Mouse (Mus musculus) hindbrain, embryonic 14.5 days (tissue): ENCODE measurements around the gene Smyd3. TPM values are rescaled to one million over a fixed set of nuclear protein-coding genes. Genes with fewer than 3 reads are reported as not detected.
"Not testable (repeated sequence)": the region's sequence is repeated elsewhere in the genome, so short reads cannot be mapped to it uniquely, and the experiment has no call there.

Experiments
- ATAC-seq: fragments of 200-750 bp; cut with Nextera tagmentation; 2 replicates; pipeline ENCODE4 v1.8.0; 2017; ENCODE audit warnings: moderate number of reproducible peaks, mild to moderate bottlenecking, moderate TSS enrichment, moderate library complexity; ENCODE audit not compliant: low FRiP score
- DNase-seq: peaks from one replicate; pipeline ENCODE4 v3.0.0-alpha.2; 2015; ENCODE audit warnings: low spot score
- H3K27ac ChIP-seq: fragments of 300-500 bp; sonication (generic); 2 replicates; pipeline ENCODE4 v1.5.1; 2014; ENCODE audit warnings: mild to moderate bottlenecking, moderate library complexity
- H3K27me3 ChIP-seq: fragments of 300-500 bp; sonication (generic); 2 replicates; pipeline ENCODE4 v1.6.1; 2014; ENCODE audit warnings: mild to moderate bottlenecking, low read length, mixed read lengths; ENCODE audit not compliant: control insufficient read depth, insufficient read depth
- H3K36me3 ChIP-seq: fragments of 300-500 bp; sonication (generic); replicated peaks from 2 replicates; pipeline ENCODE4 v1.6.1; 2014; ENCODE audit not compliant: control insufficient read depth, insufficient read depth
- H3K4me1 ChIP-seq: fragments of 300-500 bp; sonication (generic); replicated peaks from 2 replicates; pipeline ENCODE4 v1.6.1; 2014; ENCODE audit warnings: antibody characterized with exemption, low read length, mixed read lengths; ENCODE audit not compliant: control insufficient read depth, insufficient read depth
- H3K4me2 ChIP-seq: fragments of 300-500 bp; sonication (generic); replicated peaks from 2 replicates; pipeline ENCODE4 v1.6.1; 2014; ENCODE audit warnings: mild to moderate bottlenecking, moderate library complexity
- H3K4me3 ChIP-seq: fragments of 300-500 bp; sonication (generic); replicated peaks from 2 replicates; pipeline ENCODE4 v1.5.1; 2014; ENCODE audit warnings: mild to moderate bottlenecking, low read length
- H3K9ac ChIP-seq: fragments of 300-500 bp; sonication (generic); 2 replicates; pipeline ENCODE4 v1.6.1; 2014
- H3K9me3 ChIP-seq: fragments of 300-500 bp; sonication (generic); 2 replicates; pipeline ENCODE4 v1.6.1; 2016; ENCODE audit warnings: low read length; ENCODE audit not compliant: control insufficient read depth
- WGBS: fragments of 180-500 bp; shearing (Covaris S2); extraction: QIAGEN DNeasy Blood & Tissue Kit; methylation state at CpG from one replicate; pipeline ENCODE4 v1.1.7; 2014; 5-methylcytosine and 5-hydroxymethylcytosine counted together
- polyA plus RNA-seq: library from polyadenylated mRNA; unstranded; fragments of >200 nt; fragmentation: Nextera tagmentation; extraction: Ambion mirVana; gene quantifications from 2 replicates; pipeline ENCODE4 v1.2.1, GENCODE M21; 2014

Gene Smyd3
- polyA plus RNA-seq, 1 experiment from 2014 or later = 25.4 TPM

GRCm38 (mm10) chr1:179162752-179163151, 355.1 kb downstream of the Smyd3 start:
- H3K4me3 ChIP-seq, H3K27me3 ChIP-seq, DNase-seq, H3K27ac ChIP-seq, H3K36me3 ChIP-seq, ATAC-seq, H3K9me3 ChIP-seq, H3K9ac ChIP-seq, H3K4me2 ChIP-seq: not testable (repeated sequence)
- peaks cover 20% of the 10 kb centered on the region for H3K4me1 ChIP-seq
- WGBS = 91% methylated on average over 1 of the region's 1 CpGs

GRCm38 (mm10) chr1:179161947-179162346, 355.9 kb downstream of the Smyd3 start:
- no peak overlapping the region for H3K4me2 ChIP-seq
- DNase-seq (no peak), ATAC-seq (no peak)
- H3K9me3 ChIP-seq = no peaks in the 10 kb centered on the region
- H3K4me3 ChIP-seq = no peak overlapping the region
- 8% methylated on average over 6 of the region's 6 CpGs for WGBS
- H3K4me1 ChIP-seq = peaks cover 20% of the 10 kb centered on the region
- no peak overlapping the region for H3K9ac ChIP-seq
- H3K27ac ChIP-seq = no peak overlapping the region
- no peaks in the 10 kb centered on the region for H3K27me3 ChIP-seq
- no peaks in the 10 kb centered on the region for H3K36me3 ChIP-seq

GRCm38 (mm10) chr1:179160697-179161096, 357.1 kb downstream of the Smyd3 start:
- no peaks in the 10 kb centered on the region for H3K36me3 ChIP-seq
- peak; percentile 55; the same call in 1 of the 2 replicates for ATAC-seq
- no peaks in the 10 kb centered on the region for H3K9me3 ChIP-seq
- H3K4me1 ChIP-seq = peaks cover 20% of the 10 kb centered on the region
- 10% methylated on average over 3 of the region's 3 CpGs for WGBS
- H3K4me2 ChIP-seq = no peak overlapping the region
- H3K4me3 ChIP-seq = no peak overlapping the region
- no peak for DNase-seq
- no peaks in the 10 kb centered on the region for H3K27me3 ChIP-seq
- no peak overlapping the region for H3K27ac ChIP-seq
- no peak overlapping the region for H3K9ac ChIP-seq

- no peaks in the 10 kb centered on the region for H3K4me1 ChIP-seq
- no peak overlapping the region for H3K9ac ChIP-seq
- 72% methylated on average over 9 of the region's 9 CpGs for WGBS
- DNase-seq (no peak), ATAC-seq (no peak)
- no peaks in the 10 kb centered on the region for H3K27me3 ChIP-seq
- no peak overlapping the region for H3K27ac ChIP-seq
- H3K36me3 ChIP-seq = no peaks in the 10 kb centered on the region
- no peak overlapping the region for H3K4me2 ChIP-seq
- no peaks in the 10 kb centered on the region for H3K9me3 ChIP-seq
- H3K4me3 ChIP-seq = no peak overlapping the region
Observed at GRCm38 (mm10) chr1:179152376-179152775, 365.5 kb downstream of the Smyd3 start.

- WGBS = 57% methylated on average over 2 of the region's 2 CpGs
- Histone ChIP-seq H3K27ac (no peak overlapping the region), H3K36me3 (no peaks in the 10 kb centered on the region), H3K4me1 (peaks cover 5% of the 10 kb centered on the region; the same call in 1 of the 2 replicates), H3K27me3 (no peaks in the 10 kb centered on the region), H3K4me2 (no peak overlapping the region), H3K9ac (no peak overlapping the region), H3K4me3 (no peak overlapping the region), H3K9me3 (no peaks in the 10 kb centered on the region)
- no peak for ATAC-seq
- no peak for DNase-seq
Observed at GRCm38 (mm10) chr1:179151275-179151674, 366.6 kb downstream of the Smyd3 start.

GRCm38 (mm10) chr1:179149468-179150140, 368.2 kb downstream of the Smyd3 start:
- H3K4me1 ChIP-seq = peaks cover 5% of the 10 kb centered on the region; the same call in 1 of the 2 replicates
- H3K4me3 ChIP-seq = no peak overlapping the region
- no peaks in the 10 kb centered on the region for H3K9me3 ChIP-seq
- no peaks in the 10 kb centered on the region for H3K36me3 ChIP-seq
- no peak overlapping the region for H3K9ac ChIP-seq
- H3K4me2 ChIP-seq = no peak overlapping the region
- no peak for ATAC-seq
- no peak for DNase-seq
- H3K27me3 ChIP-seq = no peaks in the 10 kb centered on the region
- 86% methylated on average over 5 of the region's 5 CpGs for WGBS
- H3K27ac ChIP-seq = no peak overlapping the region

GRCm38 (mm10) chr1:179146730-179147167, 371.1 kb downstream of the Smyd3 start:
- Histone ChIP-seq H3K4me3 (no peak overlapping the region), H3K9me3 (no peaks in the 10 kb centered on the region), H3K9ac (no peak overlapping the region), H3K27me3 (no peaks in the 10 kb centered on the region), H3K36me3 (no peaks in the 10 kb centered on the region), H3K27ac (no peak overlapping the region), H3K4me1 (peaks cover 12% of the 10 kb centered on the region; the same call in 1 of the 2 replicates), H3K4me2 (no peak overlapping the region)
- 56% methylated on average over 9 of the region's 9 CpGs for WGBS
- ATAC-seq = no peak
- no peak for DNase-seq

GRCm38 (mm10) chr1:179143154-179143832, 374.5 kb downstream of the Smyd3 start:
- Histone ChIP-seq H3K27ac (no peak overlapping the region), H3K9ac (no peak overlapping the region), H3K4me2 (no peak overlapping the region), H3K9me3 (no peaks in the 10 kb centered on the region), H3K4me1 (peaks cover 12% of the 10 kb centered on the region; the same call in 1 of the 2 replicates), H3K27me3 (no peaks in the 10 kb centered on the region), H3K4me3 (no peak overlapping the region), H3K36me3 (no peaks in the 10 kb centered on the region)
- WGBS = 83% methylated on average over 11 of the region's 11 CpGs
- DNase-seq = no peak
- ATAC-seq = no peak

- DNase-seq = peak; percentile 50
- WGBS = 57% methylated on average over 3 of the region's 3 CpGs
- H3K9ac ChIP-seq = no peak overlapping the region
- H3K9me3 ChIP-seq = no peaks in the 10 kb centered on the region
- no peak overlapping the region for H3K4me2 ChIP-seq
- no peak overlapping the region for H3K4me3 ChIP-seq
- H3K4me1 ChIP-seq = peaks cover 12% of the 10 kb centered on the region; the same call in 1 of the 2 replicates
- no peaks in the 10 kb centered on the region for H3K27me3 ChIP-seq
- H3K36me3 ChIP-seq = no peaks in the 10 kb centered on the region
- peak; percentile 65 for ATAC-seq
- H3K27ac ChIP-seq = no peak overlapping the region
Observed at GRCm38 (mm10) chr1:179142177-179142576, 375.7 kb downstream of the Smyd3 start.
